Mouse (Mus musculus) neural tube, embryonic 15.5 days (tissue): ENCODE results near the gene Cnksr1. TPM values are rescaled to one million over a fixed set of nuclear protein-coding genes. Genes with fewer than 3 reads are reported as not detected.
A peak's percentile ranks its signal among the peaks of the same experiment; 100 is the strongest.

Source experiments
- ATAC-seq: fragments of 200-750 bp; cut with Nextera tagmentation; 2 replicates; pipeline ENCODE4 v1.8.0; 2017; ENCODE audit warnings: mild to moderate bottlenecking, moderate TSS enrichment, moderate library complexity; ENCODE audit not compliant: low FRiP score
- H3K27ac ChIP-seq: fragments of 300-500 bp; sonication (generic); replicated peaks from 2 replicates; pipeline ENCODE4 v1.5.1; 2015; ENCODE audit warnings: mild to moderate bottlenecking, inconsistent platforms
- H3K27me3 ChIP-seq: fragments of 300-500 bp; sonication (generic); replicated peaks from 2 replicates; pipeline ENCODE4 v1.6.1; 2015; ENCODE audit warnings: inconsistent platforms
- H3K36me3 ChIP-seq: fragments of 300-500 bp; sonication (generic); 2 replicates; pipeline ENCODE4 v1.6.1; 2015; ENCODE audit warnings: inconsistent platforms
- H3K4me1 ChIP-seq: fragments of 300-500 bp; sonication (generic); 2 replicates; pipeline ENCODE4 v1.6.1; 2015; ENCODE audit warnings: inconsistent platforms
- H3K4me2 ChIP-seq: fragments of 300-500 bp; sonication (generic); 2 replicates; pipeline ENCODE4 v1.6.1; 2015; ENCODE audit warnings: inconsistent platforms, mild to moderate bottlenecking, moderate library complexity
- H3K4me3 ChIP-seq: fragments of 300-500 bp; sonication (generic); replicated peaks from 2 replicates; pipeline ENCODE4 v1.5.1; 2015; ENCODE audit warnings: mild to moderate bottlenecking, inconsistent platforms
- H3K9ac ChIP-seq: fragments of 300-500 bp; sonication (generic); replicated peaks from 2 replicates; pipeline ENCODE4 v1.6.1; 2015; ENCODE audit warnings: mild to moderate bottlenecking, inconsistent platforms
- H3K9me3 ChIP-seq: fragments of 300-500 bp; sonication (generic); replicated peaks from 2 replicates; pipeline ENCODE4 v1.6.1; 2016; ENCODE audit warnings: inconsistent platforms
- WGBS: fragments of 180-500 bp; shearing (Covaris S2); methylation state at CpG from one replicate; pipeline ENCODE4 v1.1.7; 2015; ENCODE audit warnings: mixed read lengths; 5-methylcytosine and 5-hydroxymethylcytosine counted together
- polyA plus RNA-seq: library from polyadenylated mRNA; unstranded; fragments of >200 nt; fragmentation: Nextera tagmentation; extraction: Ambion mirVana; gene quantifications from 2 replicates; pipeline ENCODE4 v1.2.1, GENCODE M21; 2015

The Cnksr1 gene
- polyA plus RNA-seq, 1 experiment from 2014 or later: 0.20 TPM

DNA sequence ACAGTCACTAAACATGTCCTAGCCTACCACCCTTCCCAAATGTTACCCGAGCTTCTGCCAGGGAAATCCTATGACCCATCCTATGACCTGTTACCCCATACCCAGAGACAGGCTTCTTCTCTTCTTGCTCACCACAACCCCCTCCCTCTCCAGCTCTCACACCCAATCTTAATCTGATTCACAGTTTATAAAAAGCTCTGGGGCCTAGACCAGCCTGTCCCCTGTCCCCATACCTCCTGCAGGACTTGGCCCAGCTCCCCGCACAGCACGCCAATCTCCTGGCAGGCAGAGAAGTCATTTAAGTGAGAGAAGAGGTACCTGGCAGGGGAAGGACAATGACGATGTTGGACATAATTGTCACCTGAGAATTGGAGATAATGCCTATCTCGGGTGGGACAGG is 3.3 kb downstream of the Cnksr1 start:
- WGBS: 82% methylated on average over 5 of the region's 5 CpGs
- H3K27ac ChIP-seq: no peak overlapping the region

DNA sequence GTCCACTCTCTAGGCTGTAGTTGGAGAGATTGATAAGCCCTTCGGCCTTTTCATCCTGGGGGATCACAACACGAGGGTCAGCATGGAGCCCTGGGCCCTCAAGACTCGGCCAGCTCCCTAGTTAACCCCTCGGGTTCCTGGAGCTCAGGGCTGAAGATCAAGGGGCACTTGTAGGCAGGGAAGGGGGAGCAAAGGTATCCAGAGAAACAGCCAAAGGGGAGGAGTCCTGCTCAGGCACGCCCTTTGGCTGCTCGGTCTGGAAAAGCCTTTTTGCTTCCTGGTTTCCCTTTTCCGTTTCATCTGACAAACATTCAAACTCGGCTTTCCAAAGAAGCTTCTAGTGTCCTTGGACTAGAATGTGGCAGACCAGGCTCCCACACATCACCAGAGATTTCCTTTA is 7.8 kb downstream of the Cnksr1 start:
- Histone ChIP-seq H3K9ac (no peak overlapping the region), H3K4me1 (no peaks in the 10 kb centered on the region)
- 44% methylated on average over 8 of the region's 8 CpGs for WGBS

More for the DNA sequence above, 3.3 kb downstream of the Cnksr1 start:
- Histone ChIP-seq H3K4me1 (peaks cover 11% of the 10 kb centered on the region), H3K4me3 (no peak overlapping the region), H3K36me3 (no peaks in the 10 kb centered on the region), H3K9ac (no peak overlapping the region), H3K4me2 (no peak overlapping the region), H3K9me3 (no peaks in the 10 kb centered on the region), H3K27me3 (peaks cover 23% of the 10 kb centered on the region)
- no peak for ATAC-seq

DNA sequence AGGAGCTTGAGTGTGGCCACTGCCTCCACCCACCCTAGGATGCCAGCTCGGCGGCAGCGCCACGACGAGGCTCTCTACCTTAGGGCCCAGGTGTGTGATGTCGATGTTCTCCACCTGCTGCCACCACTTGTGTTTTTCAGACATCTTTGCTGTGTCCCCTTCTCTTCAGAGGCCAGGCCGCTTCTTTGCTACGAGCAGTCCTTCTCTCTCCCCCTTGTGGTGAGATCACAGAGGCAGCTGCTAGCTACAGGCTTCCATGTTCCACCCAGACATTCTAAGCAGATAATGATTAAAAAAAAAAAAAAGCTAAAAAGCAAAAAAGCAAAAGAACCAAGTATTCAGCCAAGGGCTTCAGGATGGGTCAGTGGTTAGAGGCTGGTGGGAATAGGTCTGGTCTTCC is 11.0 kb downstream of the Cnksr1 start, which contains the start of gene Catsper4:
Gene Catsper4 (minus strand): TSS at position 190 of the 400 bp plus-strand sequence.
- no peak within 1 kb of the TSS for H3K27ac ChIP-seq
- H3K4me3 ChIP-seq: no peak within 1 kb of the TSS
- no peaks in the 10 kb centered on the region for H3K4me1 ChIP-seq
- H3K4me2 ChIP-seq: no peak within 1 kb of the TSS
- ATAC-seq: no peak
- H3K9me3 ChIP-seq: no peaks in the 10 kb centered on the region
- no peaks in the 10 kb centered on the region for H3K36me3 ChIP-seq
- 71% methylated on average over 8 of the region's 8 CpGs for WGBS
- H3K9ac ChIP-seq: no peak within 1 kb of the TSS
- H3K27me3 ChIP-seq: no peaks in the 10 kb centered on the region

More for the DNA sequence above, 7.8 kb downstream of the Cnksr1 start:
- no peak for ATAC-seq
- H3K9me3 ChIP-seq: no peaks in the 10 kb centered on the region
- H3K27me3 ChIP-seq: no peaks in the 10 kb centered on the region
- no peak overlapping the region for H3K4me2 ChIP-seq
- H3K36me3 ChIP-seq: no peaks in the 10 kb centered on the region
- H3K27ac ChIP-seq: no peak overlapping the region
- H3K4me3 ChIP-seq: no peak overlapping the region

DNA sequence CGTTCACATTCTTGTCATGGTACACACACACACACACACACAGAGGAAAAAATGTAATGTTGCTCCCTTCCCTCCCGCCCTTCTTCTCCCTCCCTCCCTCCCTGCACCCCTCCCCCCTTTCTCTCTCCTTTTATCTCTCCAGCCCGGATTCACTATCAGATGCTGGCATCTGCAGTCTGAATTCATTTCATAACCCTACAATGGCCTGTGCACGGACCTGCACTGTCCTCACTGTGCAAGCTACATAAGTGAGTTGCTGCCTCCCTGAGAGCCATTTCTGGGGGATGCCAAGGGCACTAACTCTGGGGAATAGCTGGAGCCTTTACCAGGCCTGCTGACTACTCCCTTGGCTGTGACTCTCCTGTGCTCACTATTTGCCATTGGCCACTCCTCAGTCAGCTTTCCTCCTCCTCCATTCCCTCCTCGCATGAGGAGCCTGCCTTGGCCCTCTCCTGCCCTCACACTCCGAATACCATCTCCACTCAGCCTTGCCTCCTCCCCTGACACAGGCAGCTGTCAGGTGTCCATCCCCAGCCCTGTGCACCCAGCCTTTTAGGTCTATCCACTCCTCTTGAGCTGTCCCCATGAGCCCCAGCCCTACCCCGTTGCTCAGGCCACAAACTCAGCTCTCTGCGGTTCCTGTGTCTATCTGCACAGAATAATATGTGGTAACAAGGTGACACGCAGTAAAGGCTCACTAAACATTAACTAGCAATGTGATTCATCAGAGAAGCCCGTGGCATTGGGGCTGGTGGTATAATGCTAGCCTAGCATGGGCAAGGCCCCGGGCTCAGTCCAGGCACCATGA is 15.2 kb downstream of the Cnksr1 start:
- Histone ChIP-seq H3K27ac (no peak overlapping the region), H3K4me3 (no peak overlapping the region), H3K27me3 (no peaks in the 10 kb centered on the region), H3K9me3 (no peaks in the 10 kb centered on the region), H3K9ac (no peak overlapping the region), H3K4me1 (no peaks in the 10 kb centered on the region), H3K36me3 (no peaks in the 10 kb centered on the region), H3K4me2 (no peak overlapping the region)
- no peak for ATAC-seq
- 64% methylated on average over 11 of the region's 11 CpGs for WGBS

DNA sequence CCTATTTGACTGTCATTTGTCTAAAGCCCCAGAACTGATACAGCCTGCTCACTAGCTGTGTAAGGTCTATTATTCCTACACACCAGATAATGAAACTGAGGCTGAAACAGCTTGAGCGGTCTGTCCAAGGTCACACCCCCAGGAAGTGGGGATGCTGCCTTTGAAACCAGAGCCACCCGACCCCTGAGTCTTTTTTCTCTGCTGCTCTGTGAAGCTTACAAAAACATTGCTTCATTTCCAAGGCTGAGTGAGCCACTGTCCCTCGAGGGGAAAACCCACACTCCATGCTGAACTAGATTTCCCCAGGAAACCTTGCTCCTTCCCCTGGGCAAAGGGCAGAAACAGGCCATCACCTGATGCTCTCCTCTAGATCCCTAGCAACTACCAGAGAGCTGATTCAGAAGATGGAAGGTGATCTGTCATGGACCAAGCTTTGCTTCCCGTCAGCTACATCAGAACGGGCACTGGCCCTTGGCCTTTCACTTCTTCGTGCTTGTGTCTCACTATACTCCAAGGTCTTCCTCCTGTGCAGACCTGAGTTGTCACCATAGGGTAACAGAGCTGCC is 31.6 kb downstream of the Cnksr1 start:
- Histone ChIP-seq H3K4me2 (no peak overlapping the region), H3K9me3 (no peaks in the 10 kb centered on the region), H3K36me3 (no peaks in the 10 kb centered on the region), H3K9ac (no peak overlapping the region), H3K4me3 (no peak overlapping the region), H3K27ac (no peak overlapping the region), H3K4me1 (no peaks in the 10 kb centered on the region), H3K27me3 (no peaks in the 10 kb centered on the region)
- no peak for ATAC-seq
- WGBS: 65% methylated on average over 6 of the region's 6 CpGs

DNA sequence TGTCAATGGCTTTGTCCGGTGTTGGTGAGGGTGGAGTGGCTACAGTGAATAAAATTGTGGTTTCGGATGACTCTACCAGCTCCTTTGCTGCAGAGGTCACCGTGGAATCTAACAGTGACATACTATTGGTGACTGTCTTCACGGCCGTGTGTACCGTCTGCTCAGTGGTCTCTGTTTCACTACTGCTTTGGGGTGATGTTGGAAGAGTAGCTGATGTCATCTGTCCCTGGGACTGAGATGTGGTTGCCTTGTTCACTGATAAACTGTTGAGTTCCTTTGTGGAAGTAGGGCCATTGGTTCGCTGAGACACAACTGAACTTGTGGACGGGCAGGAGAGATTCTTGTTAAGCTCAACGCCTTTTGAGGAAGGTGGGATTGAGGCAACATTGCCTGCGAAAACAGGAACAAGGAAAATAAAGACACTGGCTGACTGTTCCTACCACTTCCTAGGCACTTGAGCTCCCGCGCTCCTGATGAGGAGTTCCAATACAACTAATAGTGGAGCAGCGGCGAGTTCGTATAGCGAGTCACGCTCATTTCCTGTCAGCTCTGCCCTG is 34.8 kb downstream of the Cnksr1 start:
- H3K4me3 ChIP-seq: no peak overlapping the region
- no peaks in the 10 kb centered on the region for H3K4me1 ChIP-seq
- no peak overlapping the region for H3K9ac ChIP-seq
- H3K36me3 ChIP-seq: no peaks in the 10 kb centered on the region
- WGBS: 89% methylated on average over 17 of the region's 17 CpGs
- no peaks in the 10 kb centered on the region for H3K27me3 ChIP-seq
- no peak for ATAC-seq
- H3K4me2 ChIP-seq: no peak overlapping the region
- H3K9me3 ChIP-seq: no peaks in the 10 kb centered on the region
- H3K27ac ChIP-seq: no peak overlapping the region

DNA sequence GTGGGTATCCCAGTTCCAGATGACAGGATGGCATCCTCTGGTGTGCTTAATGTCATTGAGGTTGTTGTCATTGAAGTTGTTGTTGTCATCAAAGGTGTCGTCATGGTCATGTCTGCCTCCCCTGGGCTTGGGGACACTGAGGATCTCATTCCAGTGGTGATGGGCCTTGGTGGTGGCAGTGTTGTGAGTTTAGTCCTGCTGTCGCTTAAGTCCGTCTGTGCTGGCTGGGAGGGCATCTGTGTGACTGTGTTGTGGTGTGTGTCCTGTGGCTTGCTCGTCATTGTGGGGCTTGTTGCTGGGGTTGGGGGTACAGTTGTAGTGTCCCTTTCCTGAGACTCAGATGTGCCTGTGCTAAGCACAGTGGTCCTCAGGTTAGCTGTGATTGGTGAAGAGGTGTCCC is 35.3 kb downstream of the Cnksr1 start, which contains the start of gene Gm7534:
Gene Gm7534 (minus strand): TSS at position 101 of the 400 bp plus-strand sequence.
- H3K4me2 ChIP-seq: no peak within 1 kb of the TSS
- no peaks in the 10 kb centered on the region for H3K9me3 ChIP-seq
- H3K4me1 ChIP-seq: no peaks in the 10 kb centered on the region
- H3K27ac ChIP-seq: no peak within 1 kb of the TSS
- H3K4me3 ChIP-seq: no peak within 1 kb of the TSS
- no peaks in the 10 kb centered on the region for H3K27me3 ChIP-seq
- WGBS: 96% methylated on average over 4 of the region's 4 CpGs
- no peak for ATAC-seq
- H3K36me3 ChIP-seq: no peaks in the 10 kb centered on the region
- H3K9ac ChIP-seq: no peak within 1 kb of the TSS

DNA sequence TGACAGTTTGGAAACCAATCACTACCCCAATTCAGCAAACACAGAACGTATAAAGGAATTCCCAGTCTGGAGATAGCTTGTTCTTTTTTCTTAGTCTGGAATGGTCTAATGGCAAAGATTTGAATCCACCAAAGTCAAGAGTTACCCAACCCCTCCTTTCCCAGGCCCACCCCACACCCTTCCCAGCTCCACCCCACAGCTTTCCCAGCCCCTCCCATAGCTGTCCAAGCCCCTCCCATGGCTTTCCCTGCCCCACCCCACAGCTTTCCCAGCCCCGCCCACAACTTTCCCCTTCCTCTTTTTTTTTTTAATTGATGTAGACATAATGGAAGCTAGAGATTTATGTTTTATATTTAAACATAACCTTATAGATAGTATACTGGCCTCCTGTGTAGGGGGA is 38.8 kb downstream of the Cnksr1 start:
- no peak overlapping the region for H3K4me2 ChIP-seq
- no peak overlapping the region for H3K9ac ChIP-seq
- no peaks in the 10 kb centered on the region for H3K27me3 ChIP-seq
- no peaks in the 10 kb centered on the region for H3K36me3 ChIP-seq
- no peaks in the 10 kb centered on the region for H3K4me1 ChIP-seq
- no peaks in the 10 kb centered on the region for H3K9me3 ChIP-seq
- ATAC-seq: no peak
- no peak overlapping the region for H3K4me3 ChIP-seq
- 78% methylated on average over 2 of the region's 2 CpGs for WGBS
- H3K27ac ChIP-seq: no peak overlapping the region

DNA sequence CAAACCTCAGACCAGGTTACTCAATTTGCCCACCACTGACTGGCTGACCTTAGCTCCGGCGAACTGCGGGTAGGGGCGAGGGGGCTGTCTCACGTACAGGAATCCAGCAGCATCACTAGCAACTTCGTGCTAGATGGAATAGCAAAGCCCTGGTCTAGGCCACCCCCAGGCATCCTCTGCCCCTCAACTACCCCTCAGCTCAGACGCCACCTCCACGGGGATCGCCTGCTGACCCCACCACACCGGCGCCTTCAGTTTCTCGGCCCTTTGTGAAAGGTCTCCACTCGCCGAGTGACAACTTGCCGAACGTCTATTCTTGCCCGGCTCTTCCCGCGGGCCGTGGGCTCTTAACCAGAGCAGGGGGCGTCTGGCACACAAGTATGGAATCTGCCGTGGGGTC is 51.9 kb downstream of the Cnksr1 start:
- no peak for ATAC-seq
- Histone ChIP-seq H3K4me3 (peak overlapping the region; percentile 80), H3K27me3 (no peaks in the 10 kb centered on the region), H3K4me1 (peaks cover 9% of the 10 kb centered on the region), H3K4me2 (peak overlapping the region; percentile 83), H3K9ac (peak overlapping the region; percentile 80), H3K9me3 (no peaks in the 10 kb centered on the region), H3K36me3 (no peaks in the 10 kb centered on the region), H3K27ac (peak overlapping the region; percentile 81)
- under 1% methylated on average over 22 of the region's 22 CpGs for WGBS

DNA sequence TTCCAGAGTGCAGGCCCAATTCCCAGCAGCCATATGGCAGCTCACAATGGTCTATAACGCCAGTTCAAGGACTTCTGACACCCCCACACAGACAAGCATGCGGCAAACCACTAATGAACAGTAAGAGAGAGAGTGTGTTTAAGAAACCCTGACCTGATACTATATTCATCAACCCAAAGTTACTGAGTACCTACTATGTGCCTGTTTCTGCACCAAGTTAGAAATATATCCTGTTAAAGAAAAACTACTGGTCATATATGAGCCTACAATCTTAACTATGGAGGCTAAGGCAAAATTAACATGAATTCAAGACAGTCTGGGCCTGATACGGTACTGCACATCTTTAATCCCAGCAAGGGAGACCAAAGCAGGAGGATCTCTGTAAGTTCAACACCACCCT is 52.6 kb downstream of the Cnksr1 start:
- H3K9ac ChIP-seq: peak overlapping the region; percentile 80; the same call in 1 of the 2 replicates
- no peak for ATAC-seq
- no peaks in the 10 kb centered on the region for H3K27me3 ChIP-seq
- peaks cover 9% of the 10 kb centered on the region for H3K4me1 ChIP-seq
- 81% methylated on average over 3 of the region's 3 CpGs for WGBS
- peak overlapping the region; percentile 83 for H3K4me2 ChIP-seq
- H3K4me3 ChIP-seq: peak overlapping the region; percentile 80
- H3K27ac ChIP-seq: no peak overlapping the region
- no peaks in the 10 kb centered on the region for H3K36me3 ChIP-seq
- no peaks in the 10 kb centered on the region for H3K9me3 ChIP-seq

DNA sequence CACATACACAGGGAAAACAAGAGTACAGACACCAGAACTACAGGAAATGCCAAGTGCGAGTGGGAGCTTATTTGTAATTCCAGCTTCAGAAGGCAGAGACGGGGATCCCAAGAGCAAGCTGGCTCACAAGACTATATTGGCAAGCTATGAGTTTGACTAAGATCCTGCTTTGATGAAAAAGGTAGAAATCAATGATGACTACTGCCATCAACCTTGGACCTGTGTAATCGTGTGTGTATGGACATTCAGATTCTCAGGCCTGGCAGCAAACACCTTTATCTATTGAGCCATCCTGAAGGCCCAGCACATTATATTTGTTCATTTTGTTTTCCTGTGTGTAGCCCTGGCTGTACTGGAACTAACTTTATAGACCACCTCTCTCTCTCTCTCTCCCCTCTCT is 54.5 kb downstream of the Cnksr1 start:
- Histone ChIP-seq H3K4me3 (no peak overlapping the region), H3K4me1 (peaks cover 9% of the 10 kb centered on the region), H3K36me3 (no peaks in the 10 kb centered on the region), H3K4me2 (no peak overlapping the region), H3K27ac (no peak overlapping the region), H3K9ac (no peak overlapping the region), H3K27me3 (no peaks in the 10 kb centered on the region), H3K9me3 (no peaks in the 10 kb centered on the region)
- ATAC-seq: no peak
- WGBS: 82% methylated on average over 3 of the region's 3 CpGs

DNA sequence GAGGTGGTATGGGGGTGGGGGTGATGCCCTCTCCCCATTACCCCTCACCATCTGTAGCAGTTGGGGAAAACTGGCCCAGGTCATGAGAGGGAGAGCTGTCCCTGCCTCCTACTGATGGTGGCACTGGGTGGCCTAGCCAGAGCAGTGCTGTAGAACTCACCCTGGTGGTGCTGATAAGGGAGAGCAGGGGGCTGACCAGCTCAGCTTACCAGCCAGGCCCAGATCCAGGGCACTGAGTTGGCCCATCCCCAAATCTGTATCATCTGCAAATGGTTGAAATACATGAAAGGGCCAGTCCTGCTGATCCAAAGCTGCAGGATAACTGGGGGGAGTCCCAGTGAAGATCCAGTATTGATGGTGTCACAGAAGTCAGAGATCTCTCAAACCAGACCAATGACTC is 56.4 kb downstream of the Cnksr1 start:
- peaks cover 9% of the 10 kb centered on the region for H3K4me1 ChIP-seq
- H3K36me3 ChIP-seq: no peaks in the 10 kb centered on the region
- H3K27me3 ChIP-seq: no peaks in the 10 kb centered on the region
- H3K9ac ChIP-seq: no peak overlapping the region
- ATAC-seq: no peak
- no peaks in the 10 kb centered on the region for H3K9me3 ChIP-seq
- H3K4me2 ChIP-seq: no peak overlapping the region
- no peak overlapping the region for H3K27ac ChIP-seq
- no peak overlapping the region for H3K4me3 ChIP-seq
